Mouse (Mus musculus) mesoderm, embryonic 11.5 days (tissue): ENCODE measurements around the gene Tor4a.
A peak's percentile ranks its signal among the peaks of the same experiment; 100 is the strongest.

Experiments
- DNase-seq: peaks from one replicate; pipeline ENCODE4 v3.0.0-alpha.2; 2012; ENCODE audit warnings: low read depth, low spot score

Tor4a gene

GRCm38 (mm10) chr2:25187841-25188240, 8.8 kb downstream of the Tor4a start:
- DNase-seq = no peak

- no peak for DNase-seq
Observed at GRCm38 (mm10) chr2:25186575-25186930, 10.1 kb downstream of the Tor4a start.

GRCm38 (mm10) chr2:25185625-25186574, 10.8 kb downstream of the Tor4a start:
- peak; percentile 90 for DNase-seq

- DNase-seq = no peak
Observed at GRCm38 (mm10) chr2:25184496-25184895, 12.2 kb downstream of the Tor4a start.

GRCm38 (mm10) chr2:25183336-25183735, 13.3 kb downstream of the Tor4a start:
- DNase-seq = no peak

- DNase-seq = no peak
Observed at GRCm38 (mm10) chr2:25182664-25183063, 14.0 kb downstream of the Tor4a start.

- DNase-seq = no peak
Observed at GRCm38 (mm10) chr2:25181891-25182397, 14.7 kb downstream of the Tor4a start.

- peak; percentile 64 for DNase-seq
Observed at GRCm38 (mm10) chr2:25180973-25181890, 15.5 kb downstream of the Tor4a start.

GRCm38 (mm10) chr2:25180478-25180903, 16.2 kb downstream of the Tor4a start, which contains the start of gene Nrarp:
Nrarp (plus strand) TSS chr2:25180758.
- DNase-seq = peak; percentile 93

- no peak for DNase-seq
Observed at GRCm38 (mm10) chr2:25179566-25180217, 17.0 kb downstream of the Tor4a start.

GRCm38 (mm10) chr2:25178285-25178972, 18.3 kb downstream of the Tor4a start:
- DNase-seq = no peak

- DNase-seq = peak; percentile 59
Observed at GRCm38 (mm10) chr2:25177685-25178084, 19.0 kb downstream of the Tor4a start.

- no peak for DNase-seq
Observed at GRCm38 (mm10) chr2:25177076-25177475, 19.6 kb downstream of the Tor4a start.

- DNase-seq = no peak
Observed at GRCm38 (mm10) chr2:25176573-25176972, 20.1 kb downstream of the Tor4a start.

GRCm38 (mm10) chr2:25175690-25176078, 21.0 kb downstream of the Tor4a start:
- DNase-seq = no peak

- DNase-seq = no peak
Observed at GRCm38 (mm10) chr2:25174866-25175689, 21.6 kb downstream of the Tor4a start.

GRCm38 (mm10) chr2:25173821-25174220, 22.9 kb downstream of the Tor4a start:
- no peak for DNase-seq

GRCm38 (mm10) chr2:25172629-25173028, 24.1 kb downstream of the Tor4a start:
- DNase-seq = no peak

- no peak for DNase-seq
Observed at GRCm38 (mm10) chr2:25171769-25172153, 24.9 kb downstream of the Tor4a start.
